Mouse (Mus musculus): ENCODE data around the gene Gm21083. TPM values are rescaled to one million over a fixed set of nuclear protein-coding genes. Genes with fewer than 3 reads are reported as not detected.
"Not testable (repeated sequence)": the region's sequence is repeated elsewhere in the genome, so short reads cannot be mapped to it uniquely, and the experiment has no call there.

Gm21083 gene
- not detected in 2 replicates for polyA plus RNA-seq (2014; fragmentation: Nextera tagmentation; extraction: Ambion mirVana)

DNA sequence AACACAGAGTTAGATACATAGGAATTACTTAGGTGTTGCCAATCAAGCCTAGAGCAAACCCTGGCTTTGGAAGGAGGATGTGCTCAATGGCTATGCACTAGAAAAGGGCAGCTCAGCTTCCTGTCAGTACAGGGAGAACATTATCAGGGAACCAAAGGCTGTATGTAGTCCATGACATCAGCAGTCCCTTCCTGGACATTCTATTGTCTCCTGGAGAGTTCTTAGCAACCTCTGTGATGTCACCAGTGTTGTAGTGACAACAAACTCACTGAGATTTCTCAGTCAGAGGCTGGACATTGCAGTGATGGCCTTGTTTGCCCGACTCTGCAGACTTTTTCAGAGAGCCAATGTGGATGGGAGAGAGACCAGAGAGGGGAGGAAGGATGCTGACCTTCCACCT, at the start of gene Gm21083:
Gm21083 (plus strand) TSS at position 301 of the 400 bp plus-strand sequence.
- not testable (repeated sequence) for H3K4me3 ChIP-seq (ENCODE audit: low read depth, low read length)

DNA sequence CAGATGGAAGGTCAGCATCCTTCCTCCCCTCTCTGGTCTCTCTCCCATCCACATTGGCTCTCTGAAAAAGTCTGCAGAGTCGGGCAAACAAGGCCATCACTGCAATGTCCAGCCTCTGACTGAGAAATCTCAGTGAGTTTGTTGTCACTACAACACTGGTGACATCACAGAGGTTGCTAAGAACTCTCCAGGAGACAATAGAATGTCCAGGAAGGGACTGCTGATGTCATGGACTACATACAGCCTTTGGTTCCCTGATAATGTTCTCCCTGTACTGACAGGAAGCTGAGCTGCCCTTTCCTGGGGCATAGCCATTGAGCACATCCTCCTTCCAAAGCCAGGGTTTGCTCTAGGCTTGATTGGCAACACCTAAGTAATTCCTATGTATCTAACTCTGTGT, 48.0 kb upstream of the Gm21083 start, which contains the start of gene Gm21190:
Gm21190 (minus strand) TSS at position 101 of the 400 bp plus-strand sequence.
- H3K9ac ChIP-seq (ENCODE audit: low read length); ATAC-seq (ENCODE audit: insufficient read depth, low FRiP score, low TSS enrichment); H3K27ac ChIP-seq (ENCODE audit: low read depth, low read length); H3K4me1 ChIP-seq (ENCODE audit: control insufficient read depth, insufficient read depth, low read length); DNase-seq (ENCODE audit: low spot score); H3K27me3 ChIP-seq (ENCODE audit: control insufficient read depth, insufficient read depth, low read length); H3K4me3 ChIP-seq (ENCODE audit: low read depth, low read length); H3K36me3 ChIP-seq (ENCODE audit: control insufficient read depth, insufficient read depth, low read length); H3K4me2 ChIP-seq (ENCODE audit: low read depth): not testable (repeated sequence)
- peaks cover 13% of the 10 kb centered on the region for H3K9me3 ChIP-seq (ENCODE audit: control insufficient read depth, low read length)
- whole genome bisulfite sequencing: no CpG with 5 or more reads among the region's 1 CpGs

More for the DNA sequence above, at the start of gene Gm21083:
- H3K9ac ChIP-seq (ENCODE audit: low read length); ATAC-seq (ENCODE audit: insufficient read depth, low FRiP score, low TSS enrichment); H3K4me2 ChIP-seq (ENCODE audit: low read depth); H3K27ac ChIP-seq (ENCODE audit: low read depth, low read length); DNase-seq (ENCODE audit: low spot score); H3K27me3 ChIP-seq (ENCODE audit: control insufficient read depth, insufficient read depth, low read length); H3K4me1 ChIP-seq (ENCODE audit: control insufficient read depth, insufficient read depth, low read length); H3K36me3 ChIP-seq (ENCODE audit: control insufficient read depth, insufficient read depth, low read length); H3K9me3 ChIP-seq (ENCODE audit: control insufficient read depth, low read length): not testable (repeated sequence)
- WGBS: no CpG with 5 or more reads among the region's 1 CpGs

DNA sequence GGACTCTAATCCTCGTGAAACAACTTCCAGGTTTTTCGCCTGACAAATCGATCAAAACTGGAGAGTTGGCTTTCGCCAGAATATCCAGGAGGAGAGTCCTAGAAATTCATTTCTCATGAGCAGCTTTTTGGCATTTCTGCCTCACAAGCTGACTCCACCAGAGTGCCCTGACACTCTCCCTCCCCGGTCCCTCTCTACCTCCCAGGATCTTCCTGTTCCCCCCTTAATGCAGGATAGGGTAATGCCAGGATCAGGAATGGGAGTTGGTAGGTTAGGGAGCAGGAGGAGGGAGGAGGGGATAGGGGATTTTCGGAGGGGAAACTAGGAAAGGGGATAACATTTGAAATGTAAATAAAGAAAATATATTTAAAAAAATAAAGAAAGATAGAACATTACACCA, 28.5 kb upstream of the Gm21083 start:
- H3K4me3 ChIP-seq (ENCODE audit: low read depth, low read length); H3K9ac ChIP-seq (ENCODE audit: low read length); H3K4me1 ChIP-seq (ENCODE audit: control insufficient read depth, insufficient read depth, low read length); H3K4me2 ChIP-seq (ENCODE audit: low read depth); H3K27me3 ChIP-seq (ENCODE audit: control insufficient read depth, insufficient read depth, low read length); H3K36me3 ChIP-seq (ENCODE audit: control insufficient read depth, insufficient read depth, low read length); H3K9me3 ChIP-seq (ENCODE audit: control insufficient read depth, low read length); DNase-seq (ENCODE audit: low spot score); H3K27ac ChIP-seq (ENCODE audit: low read depth, low read length); ATAC-seq (ENCODE audit: insufficient read depth, low FRiP score, low TSS enrichment): not testable (repeated sequence)
- WGBS: 79% methylated on average over 6 of the region's 6 CpGs

DNA sequence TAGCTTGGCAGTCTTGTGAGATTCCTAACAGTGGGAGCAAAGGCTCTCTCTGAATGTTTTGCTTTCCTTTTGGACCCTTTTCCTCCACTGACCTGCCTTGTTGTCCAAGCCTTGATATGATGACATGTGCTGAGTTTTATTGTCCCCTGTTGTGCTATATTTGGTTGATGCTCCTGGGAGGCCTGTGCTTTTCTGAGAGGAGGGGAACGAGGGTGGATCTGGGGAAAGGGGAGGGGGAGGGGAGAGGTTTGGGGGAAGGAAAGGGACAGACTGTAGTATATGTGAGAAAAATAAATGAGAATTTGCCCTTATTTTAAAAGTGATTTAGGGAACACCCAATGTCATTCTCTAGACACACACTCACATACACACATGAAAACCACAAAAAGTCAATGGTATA, 28.0 kb upstream of the Gm21083 start:
- H3K27me3 ChIP-seq (ENCODE audit: control insufficient read depth, insufficient read depth, low read length); H3K9me3 ChIP-seq (ENCODE audit: control insufficient read depth, low read length); H3K4me2 ChIP-seq (ENCODE audit: low read depth); H3K4me1 ChIP-seq (ENCODE audit: control insufficient read depth, insufficient read depth, low read length); H3K36me3 ChIP-seq (ENCODE audit: control insufficient read depth, insufficient read depth, low read length); DNase-seq (ENCODE audit: low spot score); H3K4me3 ChIP-seq (ENCODE audit: low read depth, low read length); H3K27ac ChIP-seq (ENCODE audit: low read depth, low read length); H3K9ac ChIP-seq (ENCODE audit: low read length); ATAC-seq (ENCODE audit: insufficient read depth, low FRiP score, low TSS enrichment): not testable (repeated sequence)
- WGBS: 47% methylated on average over 1 of the region's 1 CpGs

DNA sequence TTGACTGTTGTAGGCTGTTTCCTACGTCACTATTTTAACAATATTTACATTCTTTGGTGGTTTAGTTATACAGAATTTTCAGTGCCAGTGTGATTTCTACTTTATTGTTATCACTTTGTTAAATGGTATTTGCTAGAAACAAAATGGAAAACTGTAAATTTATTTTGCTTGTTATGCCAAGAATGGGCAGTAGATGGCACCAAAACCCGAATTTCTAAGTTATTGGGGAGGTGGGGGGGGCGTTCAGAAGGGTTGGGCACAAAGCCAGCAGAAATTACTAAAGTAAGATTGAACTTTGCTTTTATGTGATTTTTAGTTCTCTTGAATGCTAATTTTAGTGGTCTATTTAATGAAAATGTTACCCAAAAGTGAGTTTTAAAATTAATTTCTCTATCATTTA, 27.5 kb upstream of the Gm21083 start:
- not testable (repeated sequence) for H3K9me3 ChIP-seq (ENCODE audit: control insufficient read depth, low read length); H3K4me1 ChIP-seq (ENCODE audit: control insufficient read depth, insufficient read depth, low read length); H3K27ac ChIP-seq (ENCODE audit: low read depth, low read length); DNase-seq (ENCODE audit: low spot score); H3K4me3 ChIP-seq (ENCODE audit: low read depth, low read length); H3K9ac ChIP-seq (ENCODE audit: low read length); ATAC-seq (ENCODE audit: insufficient read depth, low FRiP score, low TSS enrichment); H3K36me3 ChIP-seq (ENCODE audit: control insufficient read depth, insufficient read depth, low read length); H3K27me3 ChIP-seq (ENCODE audit: control insufficient read depth, insufficient read depth, low read length); H3K4me2 ChIP-seq (ENCODE audit: low read depth)
- 13% methylated on average over 3 of the region's 3 CpGs for WGBS

DNA sequence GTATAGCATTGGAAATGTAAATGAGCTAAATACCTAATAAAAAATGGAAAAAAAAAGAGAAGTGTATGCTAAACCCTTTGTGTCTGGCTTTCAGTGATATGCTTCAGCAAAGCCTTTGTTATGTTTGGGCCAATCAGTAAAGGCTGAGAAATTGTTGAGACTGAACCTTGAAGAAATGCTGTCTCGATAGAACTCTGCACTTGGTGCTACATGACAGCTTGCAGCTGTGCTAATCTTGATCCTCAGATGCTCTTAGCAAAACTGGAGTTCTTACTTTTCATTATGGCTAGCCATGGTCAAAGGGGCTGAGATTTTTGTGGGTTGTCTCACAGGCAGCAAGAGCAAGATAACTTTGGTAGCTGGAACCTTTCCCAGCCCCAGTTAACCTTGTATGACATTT, 18.5 kb upstream of the Gm21083 start:
- not testable (repeated sequence) for H3K4me1 ChIP-seq (ENCODE audit: control insufficient read depth, insufficient read depth, low read length); H3K27me3 ChIP-seq (ENCODE audit: control insufficient read depth, insufficient read depth, low read length); H3K27ac ChIP-seq (ENCODE audit: low read depth, low read length); H3K36me3 ChIP-seq (ENCODE audit: control insufficient read depth, insufficient read depth, low read length); ATAC-seq (ENCODE audit: insufficient read depth, low FRiP score, low TSS enrichment); H3K9ac ChIP-seq (ENCODE audit: low read length); H3K4me3 ChIP-seq (ENCODE audit: low read depth, low read length); H3K9me3 ChIP-seq (ENCODE audit: control insufficient read depth, low read length); DNase-seq (ENCODE audit: low spot score); H3K4me2 ChIP-seq (ENCODE audit: low read depth)
- WGBS: 76% methylated on average over 1 of the region's 1 CpGs

DNA sequence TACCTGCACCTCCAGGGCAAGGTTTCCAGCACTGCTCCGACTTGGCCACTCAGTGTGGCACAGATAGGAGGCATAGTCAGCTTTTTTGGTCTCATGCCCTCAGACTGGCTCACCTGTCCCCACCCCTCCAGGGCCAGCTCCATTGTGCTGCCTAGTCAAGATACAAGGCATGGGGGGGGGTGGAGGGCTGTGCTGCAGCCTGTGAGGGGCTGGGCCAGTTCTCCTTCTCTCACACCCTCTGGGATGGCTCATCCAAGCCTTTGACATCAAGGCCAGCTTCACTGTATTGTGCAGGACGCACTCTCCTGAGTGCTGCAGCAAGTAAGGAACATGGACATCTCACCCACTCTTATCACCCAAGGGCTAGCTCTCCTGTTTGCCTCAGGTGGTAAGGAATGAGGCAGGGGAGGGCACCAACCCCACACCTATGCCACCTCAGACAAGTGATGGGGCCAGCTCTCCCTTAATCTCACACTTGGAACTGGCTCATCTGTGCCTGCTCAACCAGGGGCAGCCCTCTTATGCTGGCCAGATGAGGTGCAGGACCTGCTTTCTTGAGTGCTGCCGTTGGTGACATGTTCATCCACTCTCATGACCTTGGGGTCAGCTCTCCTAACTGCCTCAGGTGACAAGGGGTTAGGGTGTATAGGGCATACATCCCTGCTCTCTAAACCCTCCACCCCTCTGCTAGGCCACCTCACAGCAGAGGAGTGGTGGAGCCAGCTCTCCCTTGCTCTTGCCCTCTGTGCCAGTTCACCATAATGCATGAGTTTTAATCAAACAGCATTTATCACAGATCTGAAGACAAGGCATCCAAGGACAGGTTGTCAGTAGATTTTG, 15.5 kb upstream of the Gm21083 start:
- 86% methylated on average over 3 of the region's 3 CpGs for WGBS
- not testable (repeated sequence) for H3K4me1 ChIP-seq (ENCODE audit: control insufficient read depth, insufficient read depth, low read length); H3K4me3 ChIP-seq (ENCODE audit: low read depth, low read length); H3K27ac ChIP-seq (ENCODE audit: low read depth, low read length); H3K9me3 ChIP-seq (ENCODE audit: control insufficient read depth, low read length); H3K36me3 ChIP-seq (ENCODE audit: control insufficient read depth, insufficient read depth, low read length); H3K9ac ChIP-seq (ENCODE audit: low read length); H3K4me2 ChIP-seq (ENCODE audit: low read depth); DNase-seq (ENCODE audit: low spot score); H3K27me3 ChIP-seq (ENCODE audit: control insufficient read depth, insufficient read depth, low read length)
- ATAC-seq (ENCODE audit: insufficient read depth, low FRiP score, low TSS enrichment): peak; percentile 13

DNA sequence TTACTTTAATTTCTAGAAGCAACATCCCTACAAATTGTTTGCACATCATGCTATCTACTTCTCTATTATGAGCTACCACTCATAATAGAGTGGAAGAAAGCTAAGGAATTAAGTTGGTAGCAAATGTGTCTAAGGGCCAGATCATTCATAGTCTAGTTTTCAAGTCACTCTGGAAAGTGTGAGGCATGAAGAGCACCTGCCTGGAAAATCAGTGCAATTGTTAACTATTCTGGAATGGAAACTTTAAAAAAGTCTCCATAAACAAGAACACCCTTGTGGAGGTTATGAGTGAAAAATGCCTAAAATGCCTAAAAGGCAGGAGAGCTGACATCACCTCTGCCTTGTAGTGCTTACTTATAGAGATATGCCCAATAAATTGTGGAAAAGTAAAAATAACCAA, 3.4 kb upstream of the Gm21083 start:
- not testable (repeated sequence) for H3K4me3 ChIP-seq (ENCODE audit: low read depth, low read length); DNase-seq (ENCODE audit: low spot score); ATAC-seq (ENCODE audit: insufficient read depth, low FRiP score, low TSS enrichment); H3K4me2 ChIP-seq (ENCODE audit: low read depth); H3K9me3 ChIP-seq (ENCODE audit: control insufficient read depth, low read length); H3K9ac ChIP-seq (ENCODE audit: low read length); H3K4me1 ChIP-seq (ENCODE audit: control insufficient read depth, insufficient read depth, low read length); H3K27ac ChIP-seq (ENCODE audit: low read depth, low read length); H3K27me3 ChIP-seq (ENCODE audit: control insufficient read depth, insufficient read depth, low read length); H3K36me3 ChIP-seq (ENCODE audit: control insufficient read depth, insufficient read depth, low read length)

DNA sequence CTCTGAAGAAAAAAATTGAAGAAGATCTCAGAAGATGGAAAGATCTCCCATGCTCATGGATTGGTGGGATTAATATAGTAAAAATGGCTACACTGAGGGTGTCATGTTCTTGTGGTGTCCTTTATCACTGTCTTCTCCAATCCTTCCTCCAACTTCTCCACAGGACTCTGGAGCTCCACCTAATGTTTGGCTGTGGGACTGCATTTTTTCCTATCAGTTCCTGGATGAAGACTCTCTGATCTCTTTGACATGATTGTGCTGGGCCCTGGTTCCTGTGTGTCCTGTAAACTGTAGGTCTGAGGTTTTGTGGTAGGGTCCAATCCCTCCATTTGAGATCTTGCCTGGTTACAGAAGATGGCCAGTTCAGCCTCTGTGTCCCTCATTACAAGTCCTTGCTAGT, 9.2 kb downstream of the Gm21083 start:
- not testable (repeated sequence) for ATAC-seq (ENCODE audit: insufficient read depth, low FRiP score, low TSS enrichment)

More for the DNA sequence above, 9.2 kb downstream of the Gm21083 start:
- H3K9ac ChIP-seq (ENCODE audit: low read length); H3K4me2 ChIP-seq (ENCODE audit: low read depth); H3K27ac ChIP-seq (ENCODE audit: low read depth, low read length); H3K9me3 ChIP-seq (ENCODE audit: control insufficient read depth, low read length); DNase-seq (ENCODE audit: low spot score); H3K27me3 ChIP-seq (ENCODE audit: control insufficient read depth, insufficient read depth, low read length); H3K4me3 ChIP-seq (ENCODE audit: low read depth, low read length); H3K4me1 ChIP-seq (ENCODE audit: control insufficient read depth, insufficient read depth, low read length); H3K36me3 ChIP-seq (ENCODE audit: control insufficient read depth, insufficient read depth, low read length): not testable (repeated sequence)
